ENCODE assay signal across 8 mouse cellular contexts in genomic region chrX:77511994-77512485, GRCm38 (mm10). TPM values are rescaled to one million over a fixed set of nuclear protein-coding genes. Genes with fewer than 3 reads are reported as not detected.
DNase-seq lines count a peak whose midpoint lies in the region; ATAC-seq and TF ChIP-seq lines count a peak whose summit lies in the region.

No protein-coding gene starts in this region.

- ATAC-seq in lung, embryonic 15.5 days (ENCODE audit: borderline replicate concordance, extremely low read depth, low FRiP score, low TSS enrichment) = no peak
- no peak for ATAC-seq in hindbrain, embryonic 16.5 days
- ATAC-seq in neural tube, embryonic 12.5 days (ENCODE audit: low FRiP score, low read depth) = no peak

- H3K9me3 ChIP-seq in lung, embryonic 15.5 days = no peaks in the 10 kb centered on the region
- H3K9me3 ChIP-seq in hindbrain, embryonic 16.5 days (ENCODE audit: control insufficient read depth, low read length) = peaks cover 3% of the 10 kb centered on the region; the same call in 1 of the 2 replicates
- H3K9me3 ChIP-seq in neural tube, embryonic 12.5 days = no peaks in the 10 kb centered on the region

- peak overlapping the region; percentile 65 for H3K4me3 ChIP-seq in lung, embryonic 15.5 days
- H3K4me3 ChIP-seq in cortical plate, adult 2 months (ENCODE audit: insufficient read depth, low read length) = peak overlapping the region; percentile 86
- H3K4me3 ChIP-seq in hindbrain, embryonic 16.5 days (ENCODE audit: low read length) = peak overlapping the region; percentile 66
- H3K4me3 ChIP-seq in neural tube, embryonic 12.5 days = peak overlapping the region; percentile 63

- H3K4me1 ChIP-seq in lung, embryonic 15.5 days = peaks cover 14% of the 10 kb centered on the region
- no peaks in the 10 kb centered on the region for H3K4me1 ChIP-seq in cortical plate, adult 2 months (ENCODE audit: control insufficient read depth, insufficient read depth, low read length)
- peaks cover 5% of the 10 kb centered on the region; the same call in 1 of the 2 replicates for H3K4me1 ChIP-seq in hindbrain, embryonic 16.5 days (ENCODE audit: control insufficient read depth, insufficient read depth, low read depth, low read length)
- no peaks in the 10 kb centered on the region for H3K4me1 ChIP-seq in neural tube, embryonic 12.5 days

- no peaks in the 10 kb centered on the region for H3K27me3 ChIP-seq in lung, embryonic 15.5 days
- no peaks in the 10 kb centered on the region for H3K27me3 ChIP-seq in hindbrain, embryonic 16.5 days (replicated peaks; ENCODE audit: control insufficient read depth, insufficient read depth, low read length)
- no peaks in the 10 kb centered on the region for H3K27me3 ChIP-seq in neural tube, embryonic 12.5 days (replicated peaks)

- no peak for TF ChIP-seq CTCF in cortical plate, adult 2 months (IDR thresholded peaks at IDR 0.05; ENCODE audit: extremely low read depth, insufficient read depth, low read length)

- DNase-seq in lung, postnatal 36 days = no peak
- DNase-seq in yolk sac, embryonic 10.5 days (ENCODE audit: low spot score) = no peak
- DNase-seq in frontal cortex, postnatal 36 days (ENCODE audit: low spot score in 2 of 2) = no peak
- no peak for DNase-seq in thymus, postnatal 10 days (ENCODE audit: low spot score in 2 of 2)

- no peak for TF ChIP-seq POLR2A in cortical plate, adult 2 months (IDR thresholded peaks at IDR 0.05; ENCODE audit: extremely low read depth, insufficient read depth, low read length)

- peak overlapping the region; percentile 97 for H3K27ac ChIP-seq in lung, embryonic 15.5 days
- H3K27ac ChIP-seq in cortical plate, adult 2 months (ENCODE audit: insufficient read depth, low read length) = peak overlapping the region; percentile 92
- peak overlapping the region; percentile 93 for H3K27ac ChIP-seq in hindbrain, embryonic 16.5 days (ENCODE audit: low read depth, low read length)
- H3K27ac ChIP-seq in neural tube, embryonic 12.5 days = 0 out of 2 replicates have a peak overlapping the region, but pooled peaks have one; percentile 91

- 12% methylated on average over 12 of the region's 12 CpGs for WGBS in lung, embryonic 15.5 days
- 16% methylated on average over 12 of the region's 12 CpGs for WGBS in hindbrain, embryonic 16.5 days
- WGBS in neural tube, embryonic 12.5 days = 18% methylated on average over 12 of the region's 12 CpGs

- peak overlapping the region; percentile 75 for H3K9ac ChIP-seq in lung, embryonic 15.5 days
- peak overlapping the region; percentile 78 for H3K9ac ChIP-seq in hindbrain, embryonic 16.5 days (ENCODE audit: low read depth, low read length)
- H3K9ac ChIP-seq in neural tube, embryonic 12.5 days = peak overlapping the region; percentile 79

- H3K36me3 ChIP-seq in lung, embryonic 15.5 days = no peaks in the 10 kb centered on the region
- H3K36me3 ChIP-seq in hindbrain, embryonic 16.5 days (ENCODE audit: control insufficient read depth, insufficient read depth, low read length) = no peaks in the 10 kb centered on the region
- H3K36me3 ChIP-seq in neural tube, embryonic 12.5 days = no peaks in the 10 kb centered on the region

- peak overlapping the region; percentile 56 for H3K4me2 ChIP-seq in lung, embryonic 15.5 days
- H3K4me2 ChIP-seq in hindbrain, embryonic 16.5 days (ENCODE audit: low read length) = peak overlapping the region; percentile 63
- peak overlapping the region; percentile 59 for H3K4me2 ChIP-seq in neural tube, embryonic 12.5 days (replicated peaks)

RNA-seq across cellular contexts. Expression of gene Tbl1x, which starts 1.2 kb away (rescaled TPM):
- polyA plus RNA-seq in lung, embryonic 15.5 days (2015; fragmentation: Nextera tagmentation; extraction: Ambion mirVana) = 71.3 and 72.4 TPM in 2 replicates
- 33.1 and 33.4 TPM in 2 replicates for polyA plus RNA-seq in cortical plate, adult 2 months (2012; rRNA removed)
- polyA plus RNA-seq in hindbrain, embryonic 16.5 days (2015; fragmentation: Nextera tagmentation; extraction: Ambion mirVana) = 39.1 and 41.7 TPM in 2 replicates
- polyA plus RNA-seq in neural tube, embryonic 12.5 days (2016; fragmentation: Nextera tagmentation; extraction: Ambion mirVana) = 54.5 and 56.2 TPM in 2 replicates
